Mouse (Mus musculus): Measurements from ENCODE around the gene Wdr76. TPM values are rescaled to one million over a fixed set of nuclear protein-coding genes. Genes with fewer than 3 reads are reported as not detected.
A peak's percentile ranks its signal among the peaks of the same experiment; 100 is the strongest.

Gene Wdr76
- polyA plus RNA-seq, 1 experiment from 2014 or later = 10.8 TPM

GRCm38 (mm10) chr2:121583468-121584116 lies 77.1 kb downstream of the Wdr76 start:
- no peak overlapping the region for H3K9ac ChIP-seq
- H3K27ac ChIP-seq = no peak overlapping the region
- WGBS (ENCODE audit: insufficient replicate concordance) = 53% methylated on average over 13 of the region's 13 CpGs
- peaks cover 22% of the 10 kb centered on the region for H3K4me1 ChIP-seq
- ATAC-seq = no peak
- no peaks in the 10 kb centered on the region for H3K27me3 ChIP-seq (replicated peaks)
- no peak overlapping the region for H3K4me3 ChIP-seq
- no peaks in the 10 kb centered on the region for H3K36me3 ChIP-seq
- no peak overlapping the region for H3K4me2 ChIP-seq
- no peaks in the 10 kb centered on the region for H3K9me3 ChIP-seq (replicated peaks)

GRCm38 (mm10) chr2:121584705-121585104 lies 78.2 kb downstream of the Wdr76 start:
- Histone ChIP-seq H3K9me3 (replicated peaks) (no peaks in the 10 kb centered on the region), H3K4me3 (no peak overlapping the region), H3K27ac (no peak overlapping the region), H3K4me1 (peaks cover 25% of the 10 kb centered on the region), H3K27me3 (replicated peaks) (0 out of 2 replicates have a peak, but pooled peaks cover 4% of the 10 kb centered on the region), H3K36me3 (no peaks in the 10 kb centered on the region), H3K4me2 (no peak overlapping the region), H3K9ac (no peak overlapping the region)
- no peak for ATAC-seq
- 53% methylated on average over 5 of the region's 5 CpGs for WGBS (ENCODE audit: insufficient replicate concordance)

- peak; percentile 79 for ATAC-seq
- 21% methylated on average over 12 of the region's 12 CpGs for WGBS (ENCODE audit: insufficient replicate concordance)
- no peaks in the 10 kb centered on the region for H3K9me3 ChIP-seq (replicated peaks)
- H3K4me1 ChIP-seq = peaks cover 25% of the 10 kb centered on the region
- no peak overlapping the region for H3K4me3 ChIP-seq
- H3K36me3 ChIP-seq = no peaks in the 10 kb centered on the region
- peak overlapping the region; percentile 35 for H3K4me2 ChIP-seq
- peak overlapping the region; percentile 43; the same call in 1 of the 2 replicates for H3K27ac ChIP-seq
- H3K9ac ChIP-seq = no peak overlapping the region
- 0 out of 2 replicates have a peak, but pooled peaks cover 5% of the 10 kb centered on the region for H3K27me3 ChIP-seq (replicated peaks)
Observed at GRCm38 (mm10) chr2:121587523-121588308, 81.2 kb downstream of the Wdr76 start.

GRCm38 (mm10) chr2:121588309-121588694 lies 81.8 kb downstream of the Wdr76 start:
- no peak for ATAC-seq
- peaks cover 25% of the 10 kb centered on the region for H3K4me1 ChIP-seq
- no peak overlapping the region for H3K4me3 ChIP-seq
- no peaks in the 10 kb centered on the region for H3K36me3 ChIP-seq
- 55% methylated on average over 4 of the region's 4 CpGs for WGBS (ENCODE audit: insufficient replicate concordance)
- peak overlapping the region; percentile 35 for H3K4me2 ChIP-seq
- H3K27ac ChIP-seq = 0 out of 2 replicates have a peak overlapping the region, but pooled peaks have one; percentile 43
- H3K27me3 ChIP-seq (replicated peaks) = 0 out of 2 replicates have a peak, but pooled peaks cover 5% of the 10 kb centered on the region
- H3K9me3 ChIP-seq (replicated peaks) = no peaks in the 10 kb centered on the region
- no peak overlapping the region for H3K9ac ChIP-seq

GRCm38 (mm10) chr2:121594131-121594530 lies 87.6 kb downstream of the Wdr76 start:
- Histone ChIP-seq H3K4me3 (no peak overlapping the region), H3K4me2 (peak overlapping the region; percentile 50), H3K9ac (no peak overlapping the region), H3K36me3 (no peaks in the 10 kb centered on the region), H3K4me1 (peaks cover 26% of the 10 kb centered on the region), H3K27me3 (replicated peaks) (peaks cover 22% of the 10 kb centered on the region; the same call in 1 of the 2 replicates), H3K9me3 (replicated peaks) (no peaks in the 10 kb centered on the region), H3K27ac (no peak overlapping the region)
- WGBS (ENCODE audit: insufficient replicate concordance) = 54% methylated on average over 3 of the region's 3 CpGs
- ATAC-seq = no peak

Other genes with a start within 250 kb of the Wdr76 start
- 22.2 and 23.3 TPM in 2 replicates for gene Trp53bp1, start 235.3 kb upstream of the Wdr76 start, polyA plus RNA-seq (2016; fragmentation: Nextera tagmentation; extraction: Ambion mirVana)
- 0.25 and 0.29 TPM in 2 replicates for gene Map1a, start 217.1 kb upstream of the Wdr76 start, polyA plus RNA-seq (2016; fragmentation: Nextera tagmentation; extraction: Ambion mirVana)
- 8.1 and 8.7 TPM in 2 replicates for gene Ppip5k1, start 151.3 kb upstream of the Wdr76 start, polyA plus RNA-seq (2016; fragmentation: Nextera tagmentation; extraction: Ambion mirVana)
- gene Ckmt1, start 149.0 kb upstream of the Wdr76 start, polyA plus RNA-seq (2016; fragmentation: Nextera tagmentation; extraction: Ambion mirVana) = 0.16 TPM in 1 of 2 replicates, not detected in the other
- gene Strc, start 119.6 kb upstream of the Wdr76 start, polyA plus RNA-seq (2016; fragmentation: Nextera tagmentation; extraction: Ambion mirVana) = not detected in 2 replicates
- gene Pdia3, start 92.9 kb upstream of the Wdr76 start, polyA plus RNA-seq (2016; fragmentation: Nextera tagmentation; extraction: Ambion mirVana) = 353 and 364 TPM in 2 replicates
- gene Catsper2, start 92.9 kb upstream of the Wdr76 start, polyA plus RNA-seq (2016; fragmentation: Nextera tagmentation; extraction: Ambion mirVana) = 0.84 and 1.0 TPM in 2 replicates
- 1.4 and 1.6 TPM in 2 replicates for gene Ell3, start 62.4 kb upstream of the Wdr76 start, polyA plus RNA-seq (2016; fragmentation: Nextera tagmentation; extraction: Ambion mirVana)
- gene Serf2, start 57.5 kb upstream of the Wdr76 start, polyA plus RNA-seq (2016; fragmentation: Nextera tagmentation; extraction: Ambion mirVana) = 321 and 334 TPM in 2 replicates
- gene Hypk, start 53.4 kb upstream of the Wdr76 start, polyA plus RNA-seq (2016; fragmentation: Nextera tagmentation; extraction: Ambion mirVana) = 111 and 127 TPM in 2 replicates
- 0.13 TPM in 1 of 2 replicates, not detected in the other for gene Serinc4, start 49.9 kb upstream of the Wdr76 start, polyA plus RNA-seq (2016; fragmentation: Nextera tagmentation; extraction: Ambion mirVana)
- 32.2 and 34.4 TPM in 2 replicates for gene Mfap1b, start 32.7 kb upstream of the Wdr76 start, polyA plus RNA-seq (2016; fragmentation: Nextera tagmentation; extraction: Ambion mirVana)
- 15.2 and 17.3 TPM in 2 replicates for gene Mfap1a, start 58 bp upstream of the Wdr76 start, polyA plus RNA-seq (2016; fragmentation: Nextera tagmentation; extraction: Ambion mirVana)

Measured in liver, embryonic 12.5 days (tissue).